Mouse (Mus musculus) forebrain, postnatal 0 days (tissue): ENCODE data around the gene Efcab11. TPM values are rescaled to one million over a fixed set of nuclear protein-coding genes. Genes with fewer than 3 reads are reported as not detected.

Experiments
- ATAC-seq: fragments of 200-750 bp; cut with Nextera tagmentation; 2 replicates; pipeline ENCODE4 v1.8.0; 2017; ENCODE audit warnings: mild to moderate bottlenecking, moderate library complexity
- DNase-seq: peaks from one replicate; pipeline ENCODE4 v3.0.0-alpha.2; 2015
- H3K27ac ChIP-seq: fragments of 300-500 bp; sonication (generic); 2 replicates; pipeline ENCODE4 v1.5.1; 2014; ENCODE audit warnings: low read depth, mild to moderate bottlenecking, antibody characterized with exemption, low read length, moderate library complexity, mixed read lengths
- H3K27me3 ChIP-seq: fragments of 300-500 bp; sonication (generic); 2 replicates; pipeline ENCODE4 v1.6.1; 2014; ENCODE audit warnings: mild to moderate bottlenecking, low read length, mixed read lengths; ENCODE audit not compliant: insufficient read depth
- H3K36me3 ChIP-seq: fragments of 300-500 bp; sonication (generic); 2 replicates; pipeline ENCODE4 v1.6.1; 2014; ENCODE audit warnings: mild to moderate bottlenecking, moderate library complexity; ENCODE audit not compliant: insufficient read depth
- H3K4me1 ChIP-seq: fragments of 300-500 bp; sonication (generic); 2 replicates; pipeline ENCODE4 v1.6.1; 2014; ENCODE audit warnings: antibody characterized with exemption; ENCODE audit not compliant: insufficient read depth
- H3K4me2 ChIP-seq: fragments of 300-500 bp; sonication (generic); 2 replicates; pipeline ENCODE4 v1.6.1; 2014; ENCODE audit warnings: low read depth, mild to moderate bottlenecking, moderate library complexity
- H3K4me3 ChIP-seq: fragments of 300-500 bp; sonication (generic); 2 replicates; pipeline ENCODE4 v1.5.1; 2014; ENCODE audit warnings: low read depth, low read length, mixed read lengths
- H3K9ac ChIP-seq: fragments of 300-500 bp; sonication (generic); 2 replicates; pipeline ENCODE4 v1.6.1; 2014; ENCODE audit warnings: mild to moderate bottlenecking
- H3K9me3 ChIP-seq: fragments of 300-500 bp; sonication (generic); 2 replicates; pipeline ENCODE4 v1.6.1; 2016; ENCODE audit warnings: low read length
- CTCF ChIP-seq: sonication (generic); IDR thresholded peaks from 2 replicates; pipeline ENCODE4 v1.5.1; 2016; ENCODE audit warnings: antibody characterized with exemption, control low read depth, low read depth
- WGBS: fragments of 180-500 bp; shearing (Covaris S2); extraction: QIAGEN DNeasy Blood & Tissue Kit; methylation state at CpG from one replicate; pipeline ENCODE4 v1.1.7; 2014; 5-methylcytosine and 5-hydroxymethylcytosine counted together
- polyA plus RNA-seq: library from polyadenylated mRNA; unstranded; fragments of >200 nt; fragmentation: Nextera tagmentation; extraction: Ambion mirVana; gene quantifications from 2 replicates; pipeline ENCODE4 v1.2.1, GENCODE M21; 2015
- total RNA-seq: library from RNA; depleted of rRNA; stranded (reverse); fragments of >200 nt; gene quantifications from 2 replicates; pipeline ENCODE4 v1.2.3, GENCODE M21; 2014

Efcab11 gene
- total and polyA plus RNA-seq, 2 experiments from 2014 or later: 3.3 to 3.7 TPM

DNA sequence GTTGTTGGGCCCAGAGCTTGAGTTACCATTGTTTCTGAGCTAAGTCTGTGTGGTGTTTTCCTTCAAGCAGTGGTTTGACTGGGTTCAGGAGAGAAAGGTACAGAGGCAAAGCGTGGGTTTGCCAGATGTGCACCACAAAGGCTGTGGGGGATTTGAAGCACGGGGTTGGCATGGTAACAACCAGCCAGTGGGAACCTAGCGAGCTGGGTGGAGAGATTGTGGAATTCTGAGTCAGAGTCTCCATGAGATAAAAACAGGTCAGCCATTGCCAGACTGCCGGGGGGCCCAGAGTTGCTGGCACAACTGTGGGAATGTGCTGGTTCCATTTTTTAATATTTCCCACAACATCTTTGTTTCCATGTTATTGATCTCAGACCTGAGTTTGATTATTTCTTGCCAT lies 202.6 kb downstream of the Efcab11 start:
- DNase-seq (no peak), ATAC-seq (no peak)
- H3K27me3 ChIP-seq: no peaks in the 10 kb centered on the region
- 0 out of 2 replicates have a peak, but pooled peaks cover 5% of the 10 kb centered on the region for H3K9me3 ChIP-seq
- H3K4me1 ChIP-seq: no peaks in the 10 kb centered on the region
- no peak overlapping the region for H3K4me2 ChIP-seq
- 50% methylated on average over 4 of the region's 4 CpGs for WGBS
- H3K9ac ChIP-seq: no peak overlapping the region
- no peak overlapping the region for H3K27ac ChIP-seq
- no peaks in the 10 kb centered on the region for H3K36me3 ChIP-seq
- no peak overlapping the region for H3K4me3 ChIP-seq
- TF ChIP-seq CTCF: no peak

DNA sequence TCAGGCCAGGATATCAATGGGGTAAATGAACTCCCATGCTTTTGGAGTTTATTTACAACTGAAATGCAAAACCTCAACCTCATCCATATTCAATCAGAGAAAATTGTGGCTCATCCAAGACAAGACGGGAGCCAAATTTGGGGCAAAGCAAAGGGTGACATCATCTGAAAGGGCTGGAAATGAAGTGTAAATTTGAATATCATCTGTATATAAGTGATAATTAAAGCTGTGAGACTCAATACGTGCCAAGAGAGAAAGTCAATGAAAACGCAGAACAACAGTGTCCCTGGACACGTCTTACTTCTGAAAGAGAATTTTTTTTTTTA lies 212.4 kb downstream of the Efcab11 start:
- Histone ChIP-seq H3K27ac (peak overlapping the region; percentile 59), H3K4me2 (no peak overlapping the region), H3K4me1 (peaks cover 22% of the 10 kb centered on the region), H3K36me3 (no peaks in the 10 kb centered on the region), H3K9ac (no peak overlapping the region), H3K27me3 (no peaks in the 10 kb centered on the region), H3K9me3 (no peaks in the 10 kb centered on the region), H3K4me3 (no peak overlapping the region)
- DNase-seq (peak; percentile 75), ATAC-seq (peak; percentile 68)
- no peak for TF ChIP-seq CTCF
- WGBS: 22% methylated on average over 4 of the region's 4 CpGs

- DNase-seq: peak; percentile 63
- Histone ChIP-seq H3K4me2 (peak overlapping the region; percentile 38), H3K36me3 (no peaks in the 10 kb centered on the region), H3K4me3 (no peak overlapping the region), H3K4me1 (peaks cover 22% of the 10 kb centered on the region), H3K27me3 (no peaks in the 10 kb centered on the region), H3K9ac (no peak overlapping the region; the same call in 1 of the 2 replicates), H3K9me3 (no peaks in the 10 kb centered on the region), H3K27ac (peak overlapping the region; percentile 46)
- WGBS: 22% methylated on average over 12 of the region's 12 CpGs
- no peak for TF ChIP-seq CTCF
- peak; percentile 49 for ATAC-seq
These were observed 212.9 kb downstream of the Efcab11 start for GRCm38 (mm10) chr12:99671162-99671865.

- H3K4me3 ChIP-seq: peak overlapping the region; percentile 14; the same call in 1 of the 2 replicates
- no peaks in the 10 kb centered on the region for H3K36me3 ChIP-seq
- ATAC-seq (peak; percentile 28; the same call in 1 of the 2 replicates), DNase-seq (peak; percentile 38)
- H3K9me3 ChIP-seq: no peaks in the 10 kb centered on the region
- H3K9ac ChIP-seq: peak overlapping the region; percentile 29
- TF ChIP-seq CTCF: no peak
- H3K27me3 ChIP-seq: no peaks in the 10 kb centered on the region
- H3K27ac ChIP-seq: peak overlapping the region; percentile 46
- H3K4me1 ChIP-seq: peaks cover 22% of the 10 kb centered on the region
- H3K4me2 ChIP-seq: peak overlapping the region; percentile 38
- WGBS: 19% methylated on average over 7 of the region's 7 CpGs
These were observed 213.5 kb downstream of the Efcab11 start for GRCm38 (mm10) chr12:99670762-99671152.

GRCm38 (mm10) chr12:99669976-99670761 lies 214.1 kb downstream of the Efcab11 start:
- no peak for TF ChIP-seq CTCF
- Histone ChIP-seq H3K4me2 (peak overlapping the region; percentile 38), H3K9ac (peak overlapping the region; percentile 29), H3K4me3 (peak overlapping the region; percentile 14; the same call in 1 of the 2 replicates), H3K9me3 (no peaks in the 10 kb centered on the region), H3K27ac (peak overlapping the region; percentile 46), H3K4me1 (peaks cover 22% of the 10 kb centered on the region), H3K36me3 (no peaks in the 10 kb centered on the region), H3K27me3 (no peaks in the 10 kb centered on the region)
- peak; percentile 66 for ATAC-seq
- DNase-seq: peak; percentile 64
- 45% methylated on average over 26 of the region's 26 CpGs for WGBS

- H3K9ac ChIP-seq: no peak overlapping the region
- no peak for TF ChIP-seq CTCF
- ATAC-seq: no peak
- 0 out of 2 replicates have a peak, but pooled peaks cover 2% of the 10 kb centered on the region for H3K4me1 ChIP-seq
- WGBS: 82% methylated on average over 19 of the region's 19 CpGs
- no peak overlapping the region for H3K4me2 ChIP-seq
- no peak for DNase-seq
- H3K27me3 ChIP-seq: no peaks in the 10 kb centered on the region
- H3K36me3 ChIP-seq: no peaks in the 10 kb centered on the region
- H3K4me3 ChIP-seq: no peak overlapping the region
- no peaks in the 10 kb centered on the region for H3K9me3 ChIP-seq
- no peak overlapping the region for H3K27ac ChIP-seq
These were observed 229.0 kb downstream of the Efcab11 start for GRCm38 (mm10) chr12:99654991-99655880.
